Mouse (Mus musculus) myocyte (in vitro differentiated cells): ENCODE results near the gene Kpna4. TPM values are rescaled to one million over a fixed set of nuclear protein-coding genes. Genes with fewer than 3 reads are reported as not detected.
A peak's percentile ranks its signal among the peaks of the same experiment; 100 is the strongest.

Experiments used
- H3K27me3 ChIP-seq: one replicate; pipeline ENCODE4 v1.6.1; 2011; ENCODE audit not compliant: control insufficient read depth, insufficient read depth, insufficient read length
- H3K36me3 ChIP-seq: one replicate; pipeline ENCODE4 v1.6.1; 2011; ENCODE audit not compliant: control insufficient read depth, insufficient read depth
- H3K4me2 ChIP-seq: one replicate; pipeline ENCODE4 v1.6.1; 2011; ENCODE audit warnings: low read depth, control low read depth
- H3K4me3 ChIP-seq: one replicate; pipeline ENCODE4 v1.5.1; 2011; ENCODE audit warnings: mild to moderate bottlenecking, control low read depth, moderate library complexity
- H3K79me2 ChIP-seq: one replicate; pipeline ENCODE4 v1.6.1; 2011; ENCODE audit not compliant: control insufficient read depth, insufficient read depth
- H3ac ChIP-seq: one replicate; pipeline ENCODE4 v1.6.1; 2011; ENCODE audit not compliant: control insufficient read depth, insufficient read length
- CEBPB ChIP-seq: IDR thresholded peaks from 2 replicates; pipeline ENCODE4 v1.6.1; 2011; ENCODE audit warnings: mild to moderate bottlenecking, moderate library complexity; ENCODE audit not compliant: poor library complexity, insufficient read depth, severe bottlenecking
- E2F4 ChIP-seq: IDR thresholded peaks from one replicate; pipeline ENCODE4 v1.6.1; 2011; ENCODE audit warnings: mild to moderate bottlenecking, control low read depth, moderate library complexity; ENCODE audit not compliant: insufficient read depth
- MAX ChIP-seq: IDR thresholded peaks from one replicate; pipeline ENCODE4 v1.6.1; 2011; ENCODE audit warnings: low read depth, mild to moderate bottlenecking, control low read depth
- MYOD1 ChIP-seq, 3 experiments: IDR thresholded peaks; one replicate each; pipeline ENCODE4 v1.6.1; 2011; ENCODE audit warnings: control low read depth in 2 of 3, low read depth in 2 of 3, mild to moderate bottlenecking in 2 of 3, moderate library complexity in 1 of 3; ENCODE audit not compliant: insufficient read length in 2 of 3, control insufficient read depth in 1 of 3
- MYOG ChIP-seq, 3 experiments: IDR thresholded peaks; one replicate each; pipeline ENCODE4 v1.6.1; 2011; ENCODE audit warnings: control low read depth in 2 of 3, low read depth in 2 of 3, mild to moderate bottlenecking in 2 of 3; ENCODE audit not compliant: insufficient read length in 2 of 3, control insufficient read depth in 1 of 3, insufficient read depth in 1 of 3
- POLR2A ChIP-seq: IDR thresholded peaks from one replicate; pipeline ENCODE4 v1.6.1; 2011; ENCODE audit warnings: low read depth, mild to moderate bottlenecking, control low read depth, moderate library complexity; ENCODE audit not compliant: insufficient read length
- POLR2AphosphoS2 ChIP-seq: IDR thresholded peaks from one replicate; pipeline ENCODE4 v1.6.1; 2011; ENCODE audit warnings: low read depth, control low read depth; ENCODE audit not compliant: insufficient read length
- REST ChIP-seq: IDR thresholded peaks from one replicate; pipeline ENCODE4 v1.6.1; 2011; ENCODE audit warnings: mild to moderate bottlenecking, control low read depth, moderate library complexity; ENCODE audit not compliant: insufficient read depth, insufficient read length
- SRF ChIP-seq: IDR thresholded peaks from one replicate; pipeline ENCODE4 v1.6.1; 2011; ENCODE audit warnings: low read depth; ENCODE audit not compliant: control insufficient read depth, insufficient read length
- TCF12 ChIP-seq: IDR thresholded peaks from one replicate; pipeline ENCODE4 v1.6.1; 2011; ENCODE audit warnings: mild to moderate bottlenecking, control low read depth; ENCODE audit not compliant: poor library complexity, insufficient read depth, severe bottlenecking
- TCF3 ChIP-seq: IDR thresholded peaks from one replicate; pipeline ENCODE4 v1.6.1; 2011; ENCODE audit warnings: low read depth, control low read depth; ENCODE audit not compliant: insufficient read length
- USF1 ChIP-seq: IDR thresholded peaks from one replicate; pipeline ENCODE4 v1.6.1; 2011; ENCODE audit warnings: low read depth, mild to moderate bottlenecking, control low read depth, moderate library complexity
- polyA plus RNA-seq: library from polyadenylated mRNA; unstranded; fragments of >200 nt; fragmentation: generic; extraction: Trizol; gene quantifications from one replicate; pipeline ENCODE4 v1.2.1, GENCODE M21; 2012; ENCODE audit warnings: missing spikeins

The Kpna4 gene
- polyA plus RNA-seq, 1 experiment: 23.0 TPM

DNA sequence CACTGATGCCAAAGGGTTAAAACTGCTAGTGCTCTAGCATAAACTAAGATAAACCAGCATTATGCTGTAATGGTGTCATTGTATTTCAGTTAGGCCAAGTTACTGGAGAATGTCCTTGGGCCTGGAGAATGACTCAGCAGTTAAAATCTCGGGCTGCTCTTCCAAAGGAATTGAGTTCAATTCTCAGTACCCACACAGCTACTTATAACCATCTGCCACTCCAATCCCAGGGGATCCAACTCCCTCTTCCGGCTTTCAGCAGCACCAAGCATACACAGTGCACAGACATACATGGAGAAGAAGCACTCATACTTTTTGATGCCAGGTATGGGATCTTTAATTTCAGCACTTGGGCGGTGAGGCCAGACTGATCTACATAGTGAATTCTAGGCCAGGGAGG lies 8.1 kb downstream of the Kpna4 start:
- no peak overlapping the region for H3K4me3 ChIP-seq
- H3K4me2 ChIP-seq: peak overlapping the region; percentile 38
- H3K27me3 ChIP-seq: no peaks in the 10 kb centered on the region
- peaks cover 100% of the 10 kb centered on the region for H3K79me2 ChIP-seq
- no peak overlapping the region for H3ac ChIP-seq
- H3K36me3 ChIP-seq: peaks cover 4% of the 10 kb centered on the region
- TF ChIP-seq TCF12: no peak
- TF ChIP-seq USF1: no peak
- no peak for TF ChIP-seq CEBPB
- TF ChIP-seq TCF3: no peak
- no peak for TF ChIP-seq REST
- TF ChIP-seq E2F4: no peak
- no peak for TF ChIP-seq MYOD1 (IDR thresholded peaks at IDR 0.05; ENCODE audit: control insufficient read depth in 1 of 3, insufficient read length in 2 of 3, low read depth in 2 of 3)
- no peak for TF ChIP-seq POLR2A
- TF ChIP-seq MYOG (IDR thresholded peaks at IDR 0.05; ENCODE audit: control insufficient read depth in 1 of 3, insufficient read depth in 1 of 3, insufficient read length in 2 of 3, low read depth in 2 of 3): no peak
- no peak for TF ChIP-seq POLR2AphosphoS2
- TF ChIP-seq SRF: no peak

- H3K27me3 ChIP-seq: no peaks in the 10 kb centered on the region
- TF ChIP-seq TCF12 (no peak), MYOD1 (IDR thresholded peaks at IDR 0.05; ENCODE audit: control insufficient read depth in 1 of 3, insufficient read length in 2 of 3, low read depth in 2 of 3) (no peak), POLR2A (no peak), MAX (no peak), USF1 (no peak), E2F4 (no peak), REST (no peak)
Observed at GRCm38 (mm10) chr3:69114760-69115159, 12.2 kb downstream of the Kpna4 start.

DNA sequence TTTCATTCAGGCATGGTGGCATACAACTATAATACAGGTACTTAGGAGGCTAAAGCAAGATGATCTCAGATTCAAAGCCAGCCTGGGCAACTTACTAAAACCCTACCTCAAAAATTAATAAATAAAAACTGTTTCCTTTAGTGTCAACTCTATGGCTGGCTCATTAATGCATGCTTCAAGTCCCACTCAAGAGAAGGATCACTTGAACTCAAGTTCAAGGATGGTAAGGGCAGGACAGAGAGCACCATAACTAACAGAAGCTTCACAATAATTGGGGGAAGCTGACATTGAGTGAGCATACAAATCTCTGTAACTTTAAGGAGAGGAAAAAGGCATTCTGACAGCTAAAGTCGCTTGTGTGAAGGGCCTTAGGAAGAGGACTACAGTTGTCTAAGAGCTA lies 13.0 kb downstream of the Kpna4 start:
- H3K79me2 ChIP-seq: peaks cover 100% of the 10 kb centered on the region
- TF ChIP-seq POLR2AphosphoS2: no peak
- TF ChIP-seq MYOG (IDR thresholded peaks at IDR 0.05; ENCODE audit: control insufficient read depth in 1 of 3, insufficient read depth in 1 of 3, insufficient read length in 2 of 3, low read depth in 2 of 3): no peak
- TF ChIP-seq E2F4: no peak
- TF ChIP-seq USF1: no peak
- TF ChIP-seq REST: no peak
- TF ChIP-seq TCF12: no peak
- TF ChIP-seq SRF: no peak
- TF ChIP-seq POLR2A: no peak
- no peak overlapping the region for H3ac ChIP-seq
- no peaks in the 10 kb centered on the region for H3K36me3 ChIP-seq
- no peak overlapping the region for H3K4me3 ChIP-seq
- no peaks in the 10 kb centered on the region for H3K27me3 ChIP-seq
- no peak overlapping the region for H3K4me2 ChIP-seq

More at GRCm38 (mm10) chr3:69114760-69115159, 12.2 kb downstream of the Kpna4 start:
- Histone ChIP-seq H3K4me2 (no peak overlapping the region), H3K79me2 (peaks cover 100% of the 10 kb centered on the region), H3K36me3 (no peaks in the 10 kb centered on the region), H3K4me3 (no peak overlapping the region), H3ac (no peak overlapping the region)

GRCm38 (mm10) chr3:69109079-69109478 lies 17.8 kb downstream of the Kpna4 start:
- no peak overlapping the region for H3K4me2 ChIP-seq
- no peak for TF ChIP-seq TCF3
- no peak for TF ChIP-seq MAX
- TF ChIP-seq POLR2A: no peak
- TF ChIP-seq REST: no peak
- no peak for TF ChIP-seq MYOG (IDR thresholded peaks at IDR 0.05; ENCODE audit: control insufficient read depth in 1 of 3, insufficient read depth in 1 of 3, insufficient read length in 2 of 3, low read depth in 2 of 3)
- no peak for TF ChIP-seq E2F4
- TF ChIP-seq MYOD1 (IDR thresholded peaks at IDR 0.05; ENCODE audit: control insufficient read depth in 1 of 3, insufficient read length in 2 of 3, low read depth in 2 of 3): no peak
- TF ChIP-seq CEBPB: no peak
- TF ChIP-seq USF1: no peak
- no peak for TF ChIP-seq POLR2AphosphoS2
- TF ChIP-seq SRF: no peak
- no peak for TF ChIP-seq TCF12
- no peak overlapping the region for H3K4me3 ChIP-seq
- H3K79me2 ChIP-seq: peaks cover 100% of the 10 kb centered on the region
- H3K36me3 ChIP-seq: no peaks in the 10 kb centered on the region
- H3K27me3 ChIP-seq: no peaks in the 10 kb centered on the region
- no peak overlapping the region for H3ac ChIP-seq

- Histone ChIP-seq H3K79me2 (peaks cover 8% of the 10 kb centered on the region), H3K36me3 (peaks cover 52% of the 10 kb centered on the region), H3ac (no peak overlapping the region), H3K27me3 (no peaks in the 10 kb centered on the region), H3K4me3 (no peak overlapping the region), H3K4me2 (no peak overlapping the region)
- TF ChIP-seq USF1: no peak
- no peak for TF ChIP-seq MYOD1 (IDR thresholded peaks at IDR 0.05; ENCODE audit: control insufficient read depth in 1 of 3, insufficient read length in 2 of 3, low read depth in 2 of 3)
- TF ChIP-seq TCF12: no peak
- no peak for TF ChIP-seq MAX
- no peak for TF ChIP-seq CEBPB
- TF ChIP-seq REST: no peak
Observed at GRCm38 (mm10) chr3:69094456-69094855, 32.5 kb downstream of the Kpna4 start.
